Mouse (Mus musculus): ENCODE data around the gene Mrm2. TPM values are rescaled to one million over a fixed set of nuclear protein-coding genes. Genes with fewer than 3 reads are reported as not detected.

Gene Mrm2
- polyA plus RNA-seq, 1 experiment from 2014 or later: 8.1 TPM

- no peak for DNase-seq
- no peaks in the 10 kb centered on the region for H3K27me3 ChIP-seq (ENCODE audit: insufficient read depth, low read length)
- ATAC-seq: no peak
- 86% methylated on average over 5 of the region's 5 CpGs for WGBS (ENCODE audit: insufficient replicate concordance)
- no peak for TF ChIP-seq EP300 (IDR thresholded peaks at IDR 0.05; ENCODE audit: low read depth)
- TF ChIP-seq CTCF (IDR thresholded peaks at IDR 0.05; ENCODE audit: low read depth): no peak
- no peaks in the 10 kb centered on the region for H3K9me3 ChIP-seq (ENCODE audit: low read length)
- no peak overlapping the region for H3K4me2 ChIP-seq (ENCODE audit: low read depth, low read length)
- peaks cover 8% of the 10 kb centered on the region for H3K4me1 ChIP-seq (ENCODE audit: insufficient read depth)
- no peak overlapping the region for H3K9ac ChIP-seq (replicated peaks)
- no peak overlapping the region for H3K27ac ChIP-seq (ENCODE audit: low read depth)
- H3K36me3 ChIP-seq (replicated peaks; ENCODE audit: insufficient read depth, low read length): peaks cover 2% of the 10 kb centered on the region; the same call in 1 of the 2 replicates
- no peak overlapping the region for H3K4me3 ChIP-seq (ENCODE audit: low read depth, low read length)
These were observed 32.7 kb upstream of the Mrm2 start for GRCm38 (mm10) chr5:140364415-140364814.

GRCm38 (mm10) chr5:140359930-140360674, 28.4 kb upstream of the Mrm2 start:
- 78% methylated on average over 14 of the region's 14 CpGs for WGBS (ENCODE audit: insufficient replicate concordance)
- Histone ChIP-seq H3K9me3 (ENCODE audit: low read length) (no peaks in the 10 kb centered on the region), H3K4me3 (ENCODE audit: low read depth, low read length) (no peak overlapping the region), H3K9ac (replicated peaks) (no peak overlapping the region), H3K4me2 (ENCODE audit: low read depth, low read length) (no peak overlapping the region), H3K27me3 (ENCODE audit: insufficient read depth, low read length) (no peaks in the 10 kb centered on the region), H3K4me1 (ENCODE audit: insufficient read depth) (no peaks in the 10 kb centered on the region), H3K27ac (ENCODE audit: low read depth) (no peak overlapping the region), H3K36me3 (replicated peaks; ENCODE audit: insufficient read depth, low read length) (peaks cover 26% of the 10 kb centered on the region)
- ATAC-seq (no peak), DNase-seq (no peak)
- no peak for TF ChIP-seq EP300 (IDR thresholded peaks at IDR 0.05; ENCODE audit: low read depth)
- TF ChIP-seq CTCF (IDR thresholded peaks at IDR 0.05; ENCODE audit: low read depth): no peak

GRCm38 (mm10) chr5:140357466-140357865, 25.8 kb upstream of the Mrm2 start:
- Histone ChIP-seq H3K4me1 (ENCODE audit: insufficient read depth) (no peaks in the 10 kb centered on the region), H3K4me2 (ENCODE audit: low read depth, low read length) (no peak overlapping the region), H3K9me3 (ENCODE audit: low read length) (no peaks in the 10 kb centered on the region), H3K27ac (ENCODE audit: low read depth) (no peak overlapping the region), H3K27me3 (ENCODE audit: insufficient read depth, low read length) (no peaks in the 10 kb centered on the region), H3K4me3 (ENCODE audit: low read depth, low read length) (no peak overlapping the region), H3K36me3 (replicated peaks; ENCODE audit: insufficient read depth, low read length) (peaks cover 50% of the 10 kb centered on the region), H3K9ac (replicated peaks) (no peak overlapping the region)
- 77% methylated on average over 3 of the region's 3 CpGs for WGBS (ENCODE audit: insufficient replicate concordance)
- ATAC-seq (no peak), DNase-seq (no peak)
- TF ChIP-seq EP300 (IDR thresholded peaks at IDR 0.05; ENCODE audit: low read depth) (no peak), CTCF (IDR thresholded peaks at IDR 0.05; ENCODE audit: low read depth) (no peak)

- H3K9me3 ChIP-seq (ENCODE audit: low read length): no peaks in the 10 kb centered on the region
- peaks cover 58% of the 10 kb centered on the region for H3K36me3 ChIP-seq (replicated peaks; ENCODE audit: insufficient read depth, low read length)
- H3K4me2 ChIP-seq (ENCODE audit: low read depth, low read length): no peak overlapping the region
- TF ChIP-seq CTCF (IDR thresholded peaks at IDR 0.05; ENCODE audit: low read depth): peak; percentile 37
- TF ChIP-seq EP300 (IDR thresholded peaks at IDR 0.05; ENCODE audit: low read depth): no peak
- no peak overlapping the region for H3K4me3 ChIP-seq (ENCODE audit: low read depth, low read length)
- no peak for ATAC-seq
- H3K27me3 ChIP-seq (ENCODE audit: insufficient read depth, low read length): no peaks in the 10 kb centered on the region
- no peak overlapping the region for H3K27ac ChIP-seq (ENCODE audit: low read depth)
- no peak for DNase-seq
- H3K9ac ChIP-seq (replicated peaks): no peak overlapping the region
- WGBS (ENCODE audit: insufficient replicate concordance): 85% methylated on average over 11 of the region's 11 CpGs
- H3K4me1 ChIP-seq (ENCODE audit: insufficient read depth): no peaks in the 10 kb centered on the region
These were observed 24.2 kb upstream of the Mrm2 start for GRCm38 (mm10) chr5:140355934-140356333.

GRCm38 (mm10) chr5:140352352-140352751, 20.7 kb upstream of the Mrm2 start:
- WGBS (ENCODE audit: insufficient replicate concordance): 82% methylated on average over 6 of the region's 6 CpGs
- no peak overlapping the region for H3K9ac ChIP-seq (replicated peaks)
- TF ChIP-seq CTCF (IDR thresholded peaks at IDR 0.05; ENCODE audit: low read depth): no peak
- TF ChIP-seq EP300 (IDR thresholded peaks at IDR 0.05; ENCODE audit: low read depth): no peak
- no peaks in the 10 kb centered on the region for H3K4me1 ChIP-seq (ENCODE audit: insufficient read depth)
- H3K27me3 ChIP-seq (ENCODE audit: insufficient read depth, low read length): no peaks in the 10 kb centered on the region
- H3K27ac ChIP-seq (ENCODE audit: low read depth): no peak overlapping the region
- H3K4me3 ChIP-seq (ENCODE audit: low read depth, low read length): no peak overlapping the region
- no peak overlapping the region for H3K4me2 ChIP-seq (ENCODE audit: low read depth, low read length)
- peaks cover 53% of the 10 kb centered on the region for H3K36me3 ChIP-seq (replicated peaks; ENCODE audit: insufficient read depth, low read length)
- no peaks in the 10 kb centered on the region for H3K9me3 ChIP-seq (ENCODE audit: low read length)
- ATAC-seq (no peak), DNase-seq (no peak)

- Histone ChIP-seq H3K4me1 (ENCODE audit: insufficient read depth) (no peaks in the 10 kb centered on the region), H3K9ac (replicated peaks) (no peak overlapping the region), H3K4me2 (ENCODE audit: low read depth, low read length) (no peak overlapping the region), H3K9me3 (ENCODE audit: low read length) (no peaks in the 10 kb centered on the region), H3K27me3 (ENCODE audit: insufficient read depth, low read length) (no peaks in the 10 kb centered on the region), H3K27ac (ENCODE audit: low read depth) (no peak overlapping the region), H3K4me3 (ENCODE audit: low read depth, low read length) (no peak overlapping the region), H3K36me3 (replicated peaks; ENCODE audit: insufficient read depth, low read length) (peaks cover 56% of the 10 kb centered on the region)
- TF ChIP-seq EP300 (IDR thresholded peaks at IDR 0.05; ENCODE audit: low read depth) (no peak), CTCF (IDR thresholded peaks at IDR 0.05; ENCODE audit: low read depth) (no peak)
- no peak for DNase-seq
- 86% methylated on average over 8 of the region's 8 CpGs for WGBS (ENCODE audit: insufficient replicate concordance)
- ATAC-seq: no peak
These were observed 19.2 kb upstream of the Mrm2 start for GRCm38 (mm10) chr5:140350731-140351497.

Data from liver, postnatal 0 days (tissue).